In genomic region chr12:111143005-111143508, GRCm38 (mm10) we compare ENCODE assay signal across 8 mouse cellular contexts. TPM values are rescaled to one million over a fixed set of nuclear protein-coding genes. Genes with fewer than 3 reads are reported as not detected.
A peak's percentile ranks its signal among the peaks of the same experiment; 100 is the strongest.
DNase-seq lines count a peak whose midpoint lies in the region; ATAC-seq and TF ChIP-seq lines count a peak whose summit lies in the region.

No protein-coding gene starts in this region.

- TF ChIP-seq POLR2A in thymus, adult 2 months (IDR thresholded peaks at IDR 0.05; ENCODE audit: control insufficient read depth, extremely low read depth, insufficient read depth, low read length, poor library complexity), result no peak

- H3K27me3 ChIP-seq in thymus, adult 2 months (ENCODE audit: control insufficient read depth, insufficient read depth, low read length), result no peaks in the 10 kb centered on the region
- H3K27me3 ChIP-seq in intestine, embryonic 15.5 days (replicated peaks), result no peaks in the 10 kb centered on the region
- H3K27me3 ChIP-seq in midbrain, embryonic 12.5 days, result peaks cover 27% of the 10 kb centered on the region

- H3K27ac ChIP-seq in thymus, adult 2 months (ENCODE audit: control insufficient read depth, insufficient read depth, low read length), result no peak overlapping the region
- no peak overlapping the region for H3K27ac ChIP-seq in intestine, embryonic 15.5 days
- H3K27ac ChIP-seq in midbrain, embryonic 12.5 days (replicated peaks), result peak overlapping the region; percentile 86

- ATAC-seq in intestine, embryonic 15.5 days, result 0 out of 2 replicates have a peak, but pooled peaks have one; percentile 10
- ATAC-seq in midbrain, embryonic 12.5 days (ENCODE audit: low FRiP score, low read depth), result peak; percentile 81

- no peak for TF ChIP-seq CTCF in thymus, adult 2 months (IDR thresholded peaks at IDR 0.05; ENCODE audit: borderline replicate concordance, control insufficient read depth, extremely low read depth, insufficient read depth, low read length, poor library complexity)

- H3K4me1 ChIP-seq in thymus, adult 2 months (replicated peaks; ENCODE audit: control insufficient read depth, insufficient read depth, low read length), result 0 out of 2 replicates have a peak, but pooled peaks cover 2% of the 10 kb centered on the region
- peaks cover 17% of the 10 kb centered on the region for H3K4me1 ChIP-seq in intestine, embryonic 15.5 days (replicated peaks)
- H3K4me1 ChIP-seq in midbrain, embryonic 12.5 days, result peaks cover 36% of the 10 kb centered on the region

- H3K36me3 ChIP-seq in thymus, adult 2 months (ENCODE audit: control insufficient read depth, insufficient read depth, low read length), result no peaks in the 10 kb centered on the region
- no peaks in the 10 kb centered on the region for H3K36me3 ChIP-seq in intestine, embryonic 15.5 days
- H3K36me3 ChIP-seq in midbrain, embryonic 12.5 days, result no peaks in the 10 kb centered on the region

- H3K4me2 ChIP-seq in intestine, embryonic 15.5 days (replicated peaks), result peak overlapping the region; percentile 22
- peak overlapping the region; percentile 43 for H3K4me2 ChIP-seq in midbrain, embryonic 12.5 days (replicated peaks)

- H3K9me3 ChIP-seq in intestine, embryonic 15.5 days, result no peaks in the 10 kb centered on the region
- H3K9me3 ChIP-seq in midbrain, embryonic 12.5 days, result 0 out of 2 replicates have a peak, but pooled peaks cover 2% of the 10 kb centered on the region

- H3K4me3 ChIP-seq in thymus, adult 2 months (ENCODE audit: control insufficient read depth, insufficient read depth, low read length), result no peak overlapping the region
- H3K4me3 ChIP-seq in intestine, embryonic 15.5 days (replicated peaks), result no peak overlapping the region
- peak overlapping the region; percentile 10; the same call in 1 of the 2 replicates for H3K4me3 ChIP-seq in midbrain, embryonic 12.5 days

- WGBS in thymus, adult 2 months, result 45% methylated on average over 12 of the region's 12 CpGs
- WGBS in intestine, embryonic 15.5 days, result 27% methylated on average over 12 of the region's 12 CpGs
- 5% methylated on average over 12 of the region's 12 CpGs for WGBS in midbrain, embryonic 12.5 days

- H3K9ac ChIP-seq in intestine, embryonic 15.5 days, result no peak overlapping the region
- H3K9ac ChIP-seq in midbrain, embryonic 12.5 days (replicated peaks), result peak overlapping the region; percentile 24; the same call in 1 of the 2 replicates

- DNase-seq in cerebellum, postnatal 25 days, result peak; percentile 51 to 64
- DNase-seq in cerebellum, adult 9-10 months, result no peak
- DNase-seq in thymus, postnatal 4 days, result peak; percentile 64
- no peak for DNase-seq in thymus, adult 2 months
- no peak for DNase-seq in ovary, postnatal 14 days (ENCODE audit: low spot score)
- DNase-seq in thymus, postnatal 14 days, result no peak

RNA-seq across cellular contexts. Expression of gene Traf3, which starts 23.1 kb away (rescaled TPM):
- 40.2 and 45.9 TPM in 2 replicates for polyA plus RNA-seq in thymus, adult 2 months (2012; rRNA removed)
- 6.9 and 7.8 TPM in 2 replicates for polyA plus RNA-seq in intestine, embryonic 15.5 days (2015; fragmentation: Nextera tagmentation; extraction: Ambion mirVana)
- 20.4 and 20.9 TPM in 2 replicates for polyA plus RNA-seq in midbrain, embryonic 12.5 days (2016; fragmentation: Nextera tagmentation; extraction: Ambion mirVana)

RNA-seq across cellular contexts. Expression of gene 4930595D18Rik, which starts 41.2 kb away (rescaled TPM):
- polyA plus RNA-seq in thymus, adult 2 months (2012; rRNA removed), result not detected in 2 replicates
- not detected in 2 replicates for polyA plus RNA-seq in intestine, embryonic 15.5 days (2015; fragmentation: Nextera tagmentation; extraction: Ambion mirVana)
- not detected in 2 replicates for polyA plus RNA-seq in midbrain, embryonic 12.5 days (2016; fragmentation: Nextera tagmentation; extraction: Ambion mirVana)

Comparison
In these comparisons a context has a peak if more than half of its experiments do, and no peak if none do; other contexts are left out.
1. DNase-seq: peak in cerebellum, postnatal 25 days (2 of 2) and thymus, postnatal 4 days (single experiment); none in cerebellum, adult 9-10 months (single experiment), thymus, adult 2 months (single experiment), ovary, postnatal 14 days (single experiment) and thymus, postnatal 14 days (single experiment).